Mouse (Mus musculus) testis, adult 2 months (tissue): Measurements from ENCODE around the gene Art5. TPM values are rescaled to one million over a fixed set of nuclear protein-coding genes. Genes with fewer than 3 reads are reported as not detected.

Experiments used
- H3K27ac ChIP-seq: fragments of 200-500 bp; 2 replicates; pipeline ENCODE4 v1.5.1; 2012; ENCODE audit warnings: low read depth, low read length; ENCODE audit not compliant: control insufficient read depth, insufficient read depth
- H3K27me3 ChIP-seq: fragments of 200-500 bp; 2 replicates; pipeline ENCODE4 v1.6.1; 2012; ENCODE audit warnings: mild to moderate bottlenecking, low read length, moderate library complexity; ENCODE audit not compliant: control insufficient read depth, insufficient read depth
- H3K36me3 ChIP-seq: fragments of 200-500 bp; 2 replicates; pipeline ENCODE4 v1.6.1; 2012; ENCODE audit warnings: mild to moderate bottlenecking, low read length; ENCODE audit not compliant: control insufficient read depth, insufficient read depth
- H3K4me1 ChIP-seq: fragments of 200-500 bp; 2 replicates; pipeline ENCODE4 v1.6.1; 2012; ENCODE audit warnings: low read length; ENCODE audit not compliant: control insufficient read depth, insufficient read depth
- H3K4me3 ChIP-seq: fragments of 200-500 bp; 2 replicates; pipeline ENCODE4 v1.5.1; 2012; ENCODE audit warnings: low read depth, mild to moderate bottlenecking, low read length, moderate library complexity, mixed read lengths; ENCODE audit not compliant: control insufficient read depth
- CTCF ChIP-seq: fragments of 200-500 bp; IDR thresholded peaks from 2 replicates; pipeline ENCODE4 v1.5.1; 2012; ENCODE audit warnings: low read depth, mild to moderate bottlenecking, inconsistent platforms, low read length, moderate library complexity; ENCODE audit not compliant: control insufficient read depth, insufficient read depth, insufficient replicate concordance
- POLR2A ChIP-seq: fragments of 200-500 bp; IDR thresholded peaks from 2 replicates; pipeline ENCODE4 v1.6.1; 2012; ENCODE audit warnings: low read depth, mild to moderate bottlenecking, inconsistent platforms, low read length, moderate library complexity; ENCODE audit not compliant: control insufficient read depth
- polyA plus RNA-seq: library from polyadenylated mRNA; depleted of rRNA; stranded (reverse); fragments of >200 nt; gene quantifications from 2 replicates; pipeline ENCODE4 v1.2.3, GENCODE M21; 2012; rRNA removed

Art5 gene
- 65.1 and 76.0 TPM in 2 replicates for polyA plus RNA-seq

DNA sequence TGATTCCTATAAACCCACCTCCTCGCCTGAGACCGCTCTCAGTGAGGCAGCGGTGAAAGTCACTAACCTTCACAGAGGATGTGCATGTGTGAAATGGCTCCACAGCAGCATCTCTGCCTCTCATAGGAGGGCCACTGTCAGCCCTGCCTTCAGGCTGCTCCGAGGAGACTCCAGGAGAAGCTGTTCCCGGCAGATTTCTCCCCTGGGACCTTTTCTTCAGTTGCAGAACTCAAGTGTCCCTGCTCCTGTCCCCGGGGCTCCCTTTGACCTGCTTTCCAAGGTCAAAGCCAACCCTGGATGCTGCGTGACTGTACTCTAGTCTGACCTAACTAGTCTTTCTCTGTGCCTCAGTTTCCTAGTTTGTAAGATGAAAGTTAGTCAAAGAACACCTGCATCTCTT is at the start of gene Art5:
TSS of gene Art5 (minus strand) at position 319 of the 400 bp plus-strand sequence.
- Histone ChIP-seq H3K36me3 (no peaks in the 10 kb centered on the region), H3K27me3 (no peaks in the 10 kb centered on the region), H3K27ac (no peak within 1 kb of the TSS), H3K4me3 (no peak within 1 kb of the TSS), H3K4me1 (peaks cover 17% of the 10 kb centered on the region)
- TF ChIP-seq CTCF = no peak
- TF ChIP-seq POLR2A = no peak

DNA sequence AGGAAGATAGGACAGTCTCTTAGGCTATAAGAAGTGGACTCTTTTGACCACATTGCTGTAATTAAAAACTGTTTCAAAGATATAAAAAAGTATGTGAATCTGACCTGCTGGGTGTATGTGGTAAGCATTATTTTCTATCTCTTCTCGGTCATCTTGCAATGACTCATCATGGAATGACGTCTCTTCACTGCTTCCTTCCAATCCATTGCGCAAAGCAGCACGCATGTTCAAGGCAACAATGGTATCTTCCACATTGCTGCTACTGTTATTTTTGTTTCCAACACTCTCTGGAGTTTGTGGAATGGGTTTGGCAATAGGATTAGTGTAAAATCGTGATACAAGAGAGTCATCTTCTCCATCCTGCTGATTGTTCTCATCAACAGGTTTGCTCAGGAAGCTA is 44.4 kb upstream of the Art5 start:
- no peaks in the 10 kb centered on the region for H3K4me1 ChIP-seq
- no peak overlapping the region for H3K27ac ChIP-seq
- H3K27me3 ChIP-seq = no peaks in the 10 kb centered on the region
- TF ChIP-seq POLR2A = no peak
- no peak for TF ChIP-seq CTCF
- H3K4me3 ChIP-seq = no peak overlapping the region
- no peaks in the 10 kb centered on the region; the same call in 1 of the 2 replicates for H3K36me3 ChIP-seq

DNA sequence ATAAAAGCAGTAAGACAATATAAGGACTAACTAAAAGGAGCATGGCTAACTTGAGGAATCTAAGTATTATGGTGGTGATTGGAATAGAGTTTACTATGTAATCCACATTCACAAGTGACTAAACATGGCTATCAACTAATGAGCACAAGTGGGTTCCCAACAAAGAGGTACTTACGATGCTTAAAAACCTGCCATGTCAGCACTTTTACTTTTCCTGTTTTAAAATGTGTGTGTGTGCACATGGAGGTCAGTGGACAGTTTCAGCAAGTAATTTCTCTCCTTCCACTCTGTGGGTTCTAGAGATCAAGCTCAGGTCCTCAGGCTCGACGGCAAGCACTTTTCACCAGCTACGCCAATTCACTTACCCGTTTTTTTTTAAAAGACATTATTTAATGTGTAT is 28.6 kb upstream of the Art5 start:
- H3K27ac ChIP-seq = no peak overlapping the region
- TF ChIP-seq POLR2A = no peak
- no peak for TF ChIP-seq CTCF
- H3K36me3 ChIP-seq = peaks cover 1% of the 10 kb centered on the region
- no peaks in the 10 kb centered on the region for H3K4me1 ChIP-seq
- no peak overlapping the region for H3K4me3 ChIP-seq
- no peaks in the 10 kb centered on the region for H3K27me3 ChIP-seq

DNA sequence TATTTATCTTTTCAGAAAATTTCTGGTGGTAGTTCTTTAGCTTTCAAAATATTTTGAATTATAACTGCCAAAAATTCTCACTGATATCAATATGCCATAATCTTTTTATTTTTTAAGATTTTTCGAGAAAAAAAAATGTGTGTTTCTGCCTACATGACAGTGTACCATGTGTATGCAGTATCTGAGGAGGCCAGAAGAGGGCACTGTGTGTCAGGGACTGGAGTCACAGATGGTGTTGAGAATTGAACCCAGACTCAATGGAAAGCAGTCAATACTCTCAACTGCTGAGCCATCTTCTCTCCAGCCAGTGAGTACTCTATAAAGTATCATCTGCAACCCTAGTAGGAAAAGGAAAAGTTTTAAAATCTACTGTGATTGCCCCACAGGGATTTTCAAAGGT is 28.2 kb upstream of the Art5 start:
- Histone ChIP-seq H3K4me1 (no peaks in the 10 kb centered on the region), H3K4me3 (no peak overlapping the region), H3K27ac (no peak overlapping the region), H3K27me3 (no peaks in the 10 kb centered on the region), H3K36me3 (peaks cover 1% of the 10 kb centered on the region)
- TF ChIP-seq CTCF = no peak
- TF ChIP-seq POLR2A = no peak

DNA sequence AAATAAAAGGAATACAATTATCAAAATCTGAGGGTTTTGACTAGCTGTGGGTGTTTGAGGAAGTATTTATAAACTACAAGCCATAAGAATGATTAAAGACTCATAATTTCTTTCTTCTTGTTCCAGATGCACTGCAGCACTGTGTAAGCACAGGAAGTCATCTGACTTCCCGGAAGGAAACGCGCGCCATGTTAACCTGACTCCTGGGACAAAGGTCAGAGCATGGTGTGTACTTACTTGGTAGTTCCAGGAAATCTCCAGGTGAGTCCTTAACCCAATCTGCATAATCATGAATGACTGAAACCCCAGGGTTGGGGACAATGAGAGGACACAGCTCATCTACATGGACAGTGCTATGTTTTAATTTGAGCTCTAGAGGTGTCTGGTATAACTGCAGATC is 23.1 kb upstream of the Art5 start:
- Histone ChIP-seq H3K27ac (no peak overlapping the region), H3K4me1 (no peaks in the 10 kb centered on the region), H3K36me3 (peaks cover 4% of the 10 kb centered on the region)

DNA sequence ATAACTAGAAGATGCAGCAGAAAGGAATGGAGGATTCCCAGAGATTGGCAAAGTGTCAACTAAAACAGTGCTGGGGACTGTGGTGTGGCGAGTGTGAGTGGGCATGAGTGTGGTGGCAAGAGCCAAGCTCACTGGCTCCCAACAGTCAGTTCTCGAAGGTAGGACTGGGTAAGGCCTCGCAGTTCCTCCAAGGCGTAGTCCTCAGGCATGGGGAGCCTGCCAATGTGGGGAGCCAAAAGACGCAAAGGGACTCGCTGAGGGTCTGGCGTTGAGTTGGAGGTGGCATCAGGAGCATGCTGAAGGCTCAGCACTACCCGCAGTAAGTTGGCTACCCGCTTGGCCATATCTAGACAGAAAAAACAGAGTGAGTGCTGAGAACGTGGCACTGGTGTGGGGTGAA is 11.0 kb upstream of the Art5 start:
- TF ChIP-seq POLR2A (no peak), CTCF (no peak)
- Histone ChIP-seq H3K27me3 (no peaks in the 10 kb centered on the region), H3K36me3 (peaks cover 1% of the 10 kb centered on the region), H3K27ac (no peak overlapping the region), H3K4me3 (no peak overlapping the region), H3K4me1 (no peaks in the 10 kb centered on the region)

More for the DNA sequence above, 23.1 kb upstream of the Art5 start:
- Histone ChIP-seq H3K27me3 (no peaks in the 10 kb centered on the region), H3K4me3 (no peak overlapping the region)
- TF ChIP-seq CTCF = no peak
- TF ChIP-seq POLR2A = no peak

DNA sequence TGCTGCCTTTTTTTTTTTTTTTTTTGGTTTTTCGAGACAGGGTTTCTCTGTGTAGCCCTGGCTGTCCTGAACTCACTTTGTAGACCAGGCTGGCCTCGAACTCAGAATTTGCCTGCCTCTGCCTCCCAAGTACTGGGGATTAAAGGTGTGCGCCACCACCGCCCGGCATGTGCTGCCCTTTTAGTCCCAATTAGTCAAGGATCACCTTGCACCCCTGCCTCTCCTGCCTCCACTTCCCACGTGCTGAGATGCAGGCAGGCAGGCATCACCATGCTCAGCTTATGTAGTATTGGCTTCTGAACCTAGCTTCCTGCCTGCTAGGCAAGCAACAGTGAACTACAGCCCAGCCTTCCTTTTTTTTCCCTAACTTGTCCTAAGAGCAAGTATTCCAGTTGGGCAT is 8.1 kb upstream of the Art5 start:
- Histone ChIP-seq H3K4me1 (peaks cover 10% of the 10 kb centered on the region), H3K27ac (no peak overlapping the region), H3K36me3 (no peaks in the 10 kb centered on the region; the same call in 1 of the 2 replicates), H3K4me3 (no peak overlapping the region), H3K27me3 (no peaks in the 10 kb centered on the region)
- TF ChIP-seq POLR2A = no peak
- no peak for TF ChIP-seq CTCF
